Mouse (Mus musculus): ENCODE results near the gene Ptpn6. TPM values are rescaled to one million over a fixed set of nuclear protein-coding genes. Genes with fewer than 3 reads are reported as not detected.

Ptpn6 gene
- total RNA-seq, 1 experiment, result 16.5 TPM

GRCm38 (mm10) chr6:124694166-124694955 is 44.2 kb downstream of the Ptpn6 start:
- no peak for TF ChIP-seq ZC3H11A (IDR thresholded peaks at IDR 0.05; ENCODE audit: borderline replicate concordance, low read depth, low read length)
- no peak for TF ChIP-seq ZNF384 (IDR thresholded peaks at IDR 0.05; ENCODE audit: low read depth, low read length)
- TF ChIP-seq MAFK (IDR thresholded peaks at IDR 0.05; ENCODE audit: insufficient read depth, low read depth, low read length), result no peak
- TF ChIP-seq HCFC1 (IDR thresholded peaks at IDR 0.05; ENCODE audit: borderline replicate concordance, insufficient read depth, low read length), result no peak
- no peak for TF ChIP-seq CHD2 (IDR thresholded peaks at IDR 0.05; ENCODE audit: low read depth, low read length)
- Histone ChIP-seq H3K36me3 (ENCODE audit: control insufficient read depth, insufficient read depth, low read length, poor library complexity, severe bottlenecking) (peaks cover 5% of the 10 kb centered on the region; the same call in 1 of the 2 replicates), H3K9me3 (ENCODE audit: control insufficient read depth, insufficient read depth, low read depth, low read length) (no peaks in the 10 kb centered on the region), H3K4me3 (ENCODE audit: insufficient read depth in 1 of 2, low read depth in 1 of 2, low read length in 2 of 2, poor library complexity in 1 of 2, severe bottlenecking in 1 of 2) (no peak overlapping the region), H3K4me1 (ENCODE audit: control insufficient read depth in 2 of 2, insufficient read depth in 2 of 2, low read length in 2 of 2, poor library complexity in 1 of 2) (peaks cover 0 to 7% of the 10 kb centered on the region in 2 experiments; a peak in 1 of 4 replicates), H3K27ac (ENCODE audit: insufficient read depth, low read depth, low read length, poor library complexity, severe bottlenecking) (no peak overlapping the region), H3K9ac (ENCODE audit: insufficient read depth, low read depth, low read length, poor library complexity, severe bottlenecking) (no peak overlapping the region)
- in situ Hi-C loops (cut with MboI; ENCODE audit: low sequenced_read_pairs in 2 of 2, unreplicated experiment in 2 of 2), result no loop called here
- DNase-seq (ENCODE audit: low read depth, low spot score), result no peak

DNA sequence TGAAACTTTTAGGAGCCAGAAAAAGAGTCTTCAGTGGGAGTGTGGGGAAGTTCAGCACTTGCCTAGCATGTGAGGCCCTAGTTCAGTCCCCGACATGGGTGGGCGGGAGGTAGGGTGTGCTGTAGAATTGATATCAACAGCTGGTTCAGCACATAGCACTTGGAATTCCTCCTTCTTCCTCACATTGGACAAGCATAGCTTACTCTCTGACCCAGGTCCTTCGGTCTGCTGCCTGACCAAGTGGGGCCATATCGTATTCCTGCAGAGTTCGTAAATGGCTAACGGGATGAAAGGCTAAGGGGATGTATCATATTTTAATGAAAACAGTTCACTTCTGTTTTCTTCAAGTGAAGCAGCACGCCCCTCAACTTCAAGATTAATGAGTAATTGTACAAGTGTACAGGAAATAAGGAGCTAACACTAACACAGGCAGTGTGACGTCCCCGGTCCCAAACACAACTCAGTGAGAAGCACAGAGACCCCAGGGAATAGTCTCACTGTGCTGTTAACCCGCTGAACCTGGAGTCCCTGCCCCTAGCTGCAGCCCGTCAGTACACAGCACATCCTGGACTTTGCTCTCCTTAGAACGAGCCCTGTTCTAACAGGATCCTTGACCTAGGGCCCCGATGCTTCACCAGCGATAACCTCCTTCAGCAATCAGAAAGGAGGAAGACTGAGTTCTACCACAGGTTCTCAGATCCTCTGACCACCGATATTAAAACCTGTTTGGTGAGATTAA is 45.1 kb downstream of the Ptpn6 start:
- Histone ChIP-seq H3K36me3 (ENCODE audit: control insufficient read depth, insufficient read depth, low read length, poor library complexity, severe bottlenecking) (no peaks in the 10 kb centered on the region; the same call in 1 of the 2 replicates), H3K9ac (ENCODE audit: insufficient read depth, low read depth, low read length, poor library complexity, severe bottlenecking) (no peak overlapping the region), H3K9me3 (ENCODE audit: control insufficient read depth, insufficient read depth, low read depth, low read length) (no peaks in the 10 kb centered on the region), H3K27ac (ENCODE audit: insufficient read depth, low read depth, low read length, poor library complexity, severe bottlenecking) (no peak overlapping the region), H3K4me3 (ENCODE audit: insufficient read depth in 1 of 2, low read depth in 1 of 2, low read length in 2 of 2, poor library complexity in 1 of 2, severe bottlenecking in 1 of 2) (no peak overlapping the region), H3K4me1 (ENCODE audit: control insufficient read depth in 2 of 2, insufficient read depth in 2 of 2, low read length in 2 of 2, poor library complexity in 1 of 2) (peaks cover 0 to 7% of the 10 kb centered on the region in 2 experiments; a peak in 1 of 4 replicates)
- in situ Hi-C loops (cut with MboI; ENCODE audit: low sequenced_read_pairs in 2 of 2, unreplicated experiment in 2 of 2), result no loop called here
- no peak for TF ChIP-seq CHD2 (IDR thresholded peaks at IDR 0.05; ENCODE audit: low read depth, low read length)
- no peak for TF ChIP-seq ZNF384 (IDR thresholded peaks at IDR 0.05; ENCODE audit: low read depth, low read length)
- TF ChIP-seq HCFC1 (IDR thresholded peaks at IDR 0.05; ENCODE audit: borderline replicate concordance, insufficient read depth, low read length), result no peak
- TF ChIP-seq ZC3H11A (IDR thresholded peaks at IDR 0.05; ENCODE audit: borderline replicate concordance, low read depth, low read length), result no peak
- TF ChIP-seq MAFK (IDR thresholded peaks at IDR 0.05; ENCODE audit: insufficient read depth, low read depth, low read length), result no peak
- no peak for DNase-seq (ENCODE audit: low read depth, low spot score)

DNA sequence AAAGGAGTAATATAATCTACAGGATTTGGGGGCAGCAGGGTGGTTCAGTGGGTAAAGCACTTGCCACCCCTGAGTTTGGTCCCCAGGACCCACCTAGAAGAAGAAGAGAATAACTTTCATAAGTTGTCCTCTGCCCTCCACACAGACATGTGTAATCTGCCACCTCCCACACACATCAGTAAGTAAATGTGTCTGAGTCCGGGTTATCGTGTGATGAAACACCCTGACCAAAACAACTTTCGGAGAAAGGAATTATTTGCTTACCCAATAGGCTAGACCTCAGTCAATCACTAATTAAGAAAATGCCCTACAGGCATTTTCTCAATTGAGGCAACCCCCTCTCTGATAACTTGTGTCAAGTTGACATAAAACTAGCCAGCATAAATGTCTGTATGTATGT is 48.0 kb downstream of the Ptpn6 start:
- in situ Hi-C loops (cut with MboI; ENCODE audit: low sequenced_read_pairs in 2 of 2, unreplicated experiment in 2 of 2), result no loop called here

GRCm38 (mm10) chr6:124689011-124689410 is 49.5 kb downstream of the Ptpn6 start:
- DNase-seq (ENCODE audit: low read depth, low spot score), result no peak
- TF ChIP-seq MAFK (IDR thresholded peaks at IDR 0.05; ENCODE audit: insufficient read depth, low read depth, low read length), result no peak
- no peak for TF ChIP-seq HCFC1 (IDR thresholded peaks at IDR 0.05; ENCODE audit: borderline replicate concordance, insufficient read depth, low read length)
- no peak for TF ChIP-seq ZNF384 (IDR thresholded peaks at IDR 0.05; ENCODE audit: low read depth, low read length)
- TF ChIP-seq CHD2 (IDR thresholded peaks at IDR 0.05; ENCODE audit: low read depth, low read length), result no peak
- TF ChIP-seq ZC3H11A (IDR thresholded peaks at IDR 0.05; ENCODE audit: borderline replicate concordance, low read depth, low read length), result no peak
- Histone ChIP-seq H3K9me3 (ENCODE audit: control insufficient read depth, insufficient read depth, low read depth, low read length) (no peaks in the 10 kb centered on the region), H3K4me1 (ENCODE audit: control insufficient read depth in 2 of 2, insufficient read depth in 2 of 2, low read length in 2 of 2, poor library complexity in 1 of 2) (peaks cover 0 to 8% of the 10 kb centered on the region in 2 experiments; a peak in 2 of 4 replicates), H3K4me3 (ENCODE audit: insufficient read depth in 1 of 2, low read depth in 1 of 2, low read length in 2 of 2, poor library complexity in 1 of 2, severe bottlenecking in 1 of 2) (no peak overlapping the region), H3K27ac (ENCODE audit: insufficient read depth, low read depth, low read length, poor library complexity, severe bottlenecking) (no peak overlapping the region), H3K9ac (ENCODE audit: insufficient read depth, low read depth, low read length, poor library complexity, severe bottlenecking) (no peak overlapping the region), H3K36me3 (ENCODE audit: control insufficient read depth, insufficient read depth, low read length, poor library complexity, severe bottlenecking) (no peaks in the 10 kb centered on the region; the same call in 1 of the 2 replicates)
- in situ Hi-C loops (cut with MboI; ENCODE audit: low sequenced_read_pairs in 2 of 2, unreplicated experiment in 2 of 2), result no loop called here

More for the DNA sequence above, 48.0 kb downstream of the Ptpn6 start:
- no peak for DNase-seq (ENCODE audit: low read depth, low spot score)
- H3K9me3 ChIP-seq (ENCODE audit: control insufficient read depth, insufficient read depth, low read depth, low read length), result no peaks in the 10 kb centered on the region
- no peaks in the 10 kb centered on the region; the same call in 1 of the 2 replicates for H3K36me3 ChIP-seq (ENCODE audit: control insufficient read depth, insufficient read depth, low read length, poor library complexity, severe bottlenecking)
- TF ChIP-seq HCFC1 (IDR thresholded peaks at IDR 0.05; ENCODE audit: borderline replicate concordance, insufficient read depth, low read length), result no peak
- TF ChIP-seq MAFK (IDR thresholded peaks at IDR 0.05; ENCODE audit: insufficient read depth, low read depth, low read length), result no peak
- no peak for TF ChIP-seq ZC3H11A (IDR thresholded peaks at IDR 0.05; ENCODE audit: borderline replicate concordance, low read depth, low read length)
- TF ChIP-seq CHD2 (IDR thresholded peaks at IDR 0.05; ENCODE audit: low read depth, low read length), result no peak
- no peak for TF ChIP-seq ZNF384 (IDR thresholded peaks at IDR 0.05; ENCODE audit: low read depth, low read length)
- peaks cover 0 to 7% of the 10 kb centered on the region in 2 experiments; a peak in 1 of 4 replicates for H3K4me1 ChIP-seq (ENCODE audit: control insufficient read depth in 2 of 2, insufficient read depth in 2 of 2, low read length in 2 of 2, poor library complexity in 1 of 2)
- no peak overlapping the region for H3K27ac ChIP-seq (ENCODE audit: insufficient read depth, low read depth, low read length, poor library complexity, severe bottlenecking)
- no peak overlapping the region for H3K9ac ChIP-seq (ENCODE audit: insufficient read depth, low read depth, low read length, poor library complexity, severe bottlenecking)
- no peak overlapping the region for H3K4me3 ChIP-seq (ENCODE audit: insufficient read depth in 1 of 2, low read depth in 1 of 2, low read length in 2 of 2, poor library complexity in 1 of 2, severe bottlenecking in 1 of 2)

Measured in ES-E14 (cell line).